Mouse (Mus musculus) common myeloid progenitor, adult 5-6 weeks (primary cell): ENCODE results near the gene Becn1. TPM values are rescaled to one million over a fixed set of nuclear protein-coding genes. Genes with fewer than 3 reads are reported as not detected.
A peak's percentile ranks its signal among the peaks of the same experiment; 100 is the strongest.
"Not testable (repeated sequence)": the region's sequence is repeated elsewhere in the genome, so short reads cannot be mapped to it uniquely, and the experiment has no call there.

Source experiments
- ATAC-seq: replicated peaks from 2 replicates; pipeline ENCODE4 v1.8.0; 2016; ENCODE audit warnings: low read depth, mild to moderate bottlenecking, moderate TSS enrichment, inconsistent platforms; ENCODE audit not compliant: poor library complexity, severe bottlenecking
- total RNA-seq: library from RNA; stranded (forward); fragments of 200-1000, 187-1606 nt; gene quantifications from 2 replicates; pipeline ENCODE4 v1.2.3, GENCODE M21; 2017

Becn1 gene
- 152 and 208 TPM in 2 replicates for total RNA-seq

GRCm38 (mm10) chr11:101302004-101302798 is at the start of gene Becn1:
Gene Becn1, minus strand, starts transcription at chr11:101302286.
- ATAC-seq = peak; percentile 98

GRCm38 (mm10) chr11:101351721-101352111 is 49.6 kb upstream of the Becn1 start:
- ATAC-seq = no peak

GRCm38 (mm10) chr11:101351100-101351720 is 49.1 kb upstream of the Becn1 start:
- no peak for ATAC-seq

GRCm38 (mm10) chr11:101349216-101349615 is 47.1 kb upstream of the Becn1 start:
- ATAC-seq = no peak

GRCm38 (mm10) chr11:101348774-101349173 is 46.7 kb upstream of the Becn1 start:
- no peak for ATAC-seq

GRCm38 (mm10) chr11:101347083-101347775 is 45.1 kb upstream of the Becn1 start:
- no peak for ATAC-seq

- ATAC-seq = peak; percentile 90
These were observed 36.2 kb upstream of the Becn1 start for GRCm38 (mm10) chr11:101338123-101338760.

GRCm38 (mm10) chr11:101335685-101336084 is 33.6 kb upstream of the Becn1 start:
- ATAC-seq = no peak

GRCm38 (mm10) chr11:101334516-101334915 is 32.4 kb upstream of the Becn1 start:
- ATAC-seq = no peak

GRCm38 (mm10) chr11:101334023-101334422 is 31.9 kb upstream of the Becn1 start:
- no peak for ATAC-seq

GRCm38 (mm10) chr11:101332537-101332936 is 30.5 kb upstream of the Becn1 start:
- no peak for ATAC-seq

- not testable (repeated sequence) for ATAC-seq
These were observed 28.9 kb upstream of the Becn1 start for GRCm38 (mm10) chr11:101330961-101331360.

- no peak for ATAC-seq
These were observed 28.4 kb upstream of the Becn1 start, which contains the start of gene Aoc3 for GRCm38 (mm10) chr11:101330371-101330924. Gene Aoc3, plus strand, starts transcription at chr11:101330605.

GRCm38 (mm10) chr11:101328941-101329635 is 27.0 kb upstream of the Becn1 start:
- ATAC-seq = no peak

GRCm38 (mm10) chr11:101327311-101327710 is 25.2 kb upstream of the Becn1 start:
- ATAC-seq = no peak

GRCm38 (mm10) chr11:101326147-101326546 is 24.1 kb upstream of the Becn1 start:
- no peak for ATAC-seq

GRCm38 (mm10) chr11:101325201-101325600 is 23.1 kb upstream of the Becn1 start:
- not testable (repeated sequence) for ATAC-seq

GRCm38 (mm10) chr11:101324763-101325162 is 22.7 kb upstream of the Becn1 start, which contains the start of gene Aoc2:
Gene Aoc2, plus strand, starts transcription at chr11:101325063.
- no peak for ATAC-seq

GRCm38 (mm10) chr11:101323609-101324008 is 21.5 kb upstream of the Becn1 start:
- peak; percentile 81 for ATAC-seq
